Mouse (Mus musculus) B cell, adult 2 months (primary cell): ENCODE results near the gene Smurf2.

ENCODE experiments used
- DNase-seq, 2 experiments: peaks; one replicate each; pipeline ENCODE4 v3.0.0; 2022

Gene Smurf2

GRCm38 (mm10) chr11:106920551-106921379 lies at the start of gene Smurf2:
Smurf2 (minus strand) TSS chr11:106920715.
- DNase-seq = peak; percentile 83 to 87

- no peak for DNase-seq
Measured at GRCm38 (mm10) chr11:106969798-106970197, 49.3 kb upstream of the Smurf2 start.

DNA sequence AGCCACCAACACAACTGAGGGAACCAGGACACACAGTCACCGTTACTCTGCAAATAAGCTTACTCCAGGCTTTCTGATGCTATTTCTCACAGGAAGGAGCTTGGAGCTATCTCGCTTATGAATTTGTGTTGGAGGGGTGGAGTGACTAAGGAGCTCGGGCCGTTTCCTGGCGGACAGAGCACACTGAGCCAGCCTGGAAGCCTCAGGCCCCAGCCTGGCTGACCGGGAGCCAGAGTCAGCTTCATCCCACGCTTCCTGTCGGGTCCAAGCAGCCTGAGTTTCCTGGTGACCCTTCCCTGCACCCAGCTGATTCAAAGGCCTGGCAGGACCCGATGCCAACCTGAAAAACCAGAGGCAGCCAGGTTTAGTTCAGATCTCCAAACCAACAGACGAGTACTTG lies 47.1 kb upstream of the Smurf2 start:
- no peak for DNase-seq

DNA sequence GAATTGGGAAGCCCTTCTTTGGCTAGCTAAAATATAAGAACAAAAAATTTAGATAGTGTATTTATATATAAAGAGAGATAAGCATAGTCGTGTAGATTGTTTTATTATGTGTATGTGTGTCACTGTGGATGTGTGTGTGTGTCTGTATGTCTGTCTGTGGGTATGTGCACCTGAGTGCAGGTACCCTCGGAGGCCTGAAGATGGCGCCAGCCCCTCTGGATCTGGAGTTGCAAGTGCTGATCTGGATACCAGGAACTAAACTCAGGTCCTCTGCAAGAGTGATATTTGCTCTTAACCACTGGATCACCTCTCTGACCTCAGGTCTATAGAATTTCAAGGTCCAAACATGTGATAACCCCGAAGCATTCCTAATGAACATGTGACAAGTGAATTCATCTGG lies 45.4 kb upstream of the Smurf2 start:
- DNase-seq = peak in 1 of 2 experiments; percentile 17

- peak in 1 of 2 experiments; percentile 7 for DNase-seq
Measured at GRCm38 (mm10) chr11:106962310-106962709, 41.8 kb upstream of the Smurf2 start.

GRCm38 (mm10) chr11:106961471-106962081 lies 41.1 kb upstream of the Smurf2 start:
- peak; percentile 43 to 46 for DNase-seq

DNA sequence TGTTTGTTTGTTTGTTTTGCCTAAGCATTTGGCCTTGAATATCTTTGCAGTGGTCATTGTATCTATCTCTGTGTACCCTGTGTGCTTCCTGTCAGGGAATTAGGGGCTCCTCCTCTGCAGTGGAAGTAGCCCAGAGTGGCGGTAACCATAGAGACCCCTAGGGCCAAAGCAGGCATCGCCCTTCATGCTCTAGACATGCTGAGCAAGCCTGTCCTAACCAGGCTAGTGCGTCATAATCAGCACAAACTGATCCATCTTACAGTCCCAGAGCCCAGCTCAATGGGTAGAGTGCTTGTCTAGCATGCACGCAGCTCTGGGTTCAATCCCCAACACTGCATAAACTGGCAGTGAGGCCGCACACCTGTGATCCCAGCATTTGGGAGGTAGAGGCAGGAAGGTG lies 38.6 kb upstream of the Smurf2 start:
- no peak for DNase-seq

DNA sequence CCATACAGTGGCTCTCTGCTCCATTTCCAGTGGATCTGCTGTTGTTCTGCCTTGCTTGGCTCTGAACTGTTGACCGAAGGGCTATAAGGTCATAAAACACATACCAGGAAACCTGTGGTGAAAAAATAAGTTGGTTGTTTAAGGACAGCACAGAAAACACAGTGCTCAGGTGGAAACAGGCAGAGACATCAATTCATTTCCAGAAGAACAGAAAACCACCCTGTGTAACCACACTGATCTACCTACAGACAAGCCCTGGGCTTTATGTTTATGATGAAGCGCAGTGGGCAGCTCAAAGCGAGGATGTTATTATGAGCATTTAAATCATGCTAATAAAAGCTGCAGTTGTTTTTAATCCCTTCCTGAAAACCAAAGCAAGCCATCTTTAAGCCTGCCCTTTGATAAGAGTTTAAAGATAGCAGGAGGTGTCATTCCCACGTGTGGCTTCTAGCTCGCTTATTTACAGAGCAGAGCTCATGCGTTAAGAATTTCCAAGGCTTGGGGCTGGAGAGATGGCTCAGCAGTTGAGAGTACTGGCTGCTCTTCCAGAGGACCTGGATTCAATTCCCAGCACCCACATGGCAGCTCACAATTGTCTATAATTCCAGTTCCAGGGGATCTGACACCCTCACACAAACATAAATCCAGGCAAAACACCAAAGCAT lies 38.0 kb upstream of the Smurf2 start:
- no peak for DNase-seq

- DNase-seq = no peak
Measured at GRCm38 (mm10) chr11:106957271-106957980, 36.9 kb upstream of the Smurf2 start.

DNA sequence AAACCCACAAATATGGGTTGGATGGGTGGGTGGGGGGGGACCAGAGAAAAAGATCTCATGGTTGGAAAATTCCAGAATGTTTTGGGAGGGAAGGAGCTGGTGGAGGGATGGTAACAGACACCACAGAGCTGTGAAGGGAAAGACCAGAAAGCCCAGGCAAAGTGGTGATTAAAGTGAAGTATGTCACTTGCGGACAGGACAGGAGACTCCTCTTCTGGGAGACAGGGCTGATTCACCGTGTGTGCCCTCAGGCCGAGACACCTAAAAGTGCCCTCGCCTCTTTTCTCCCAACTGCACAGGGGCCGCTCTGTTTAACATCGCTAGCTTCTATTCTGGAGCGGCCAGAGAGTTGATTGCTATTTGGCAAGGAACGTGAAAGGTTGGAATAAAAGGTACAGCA lies 34.1 kb upstream of the Smurf2 start:
- no peak for DNase-seq

DNA sequence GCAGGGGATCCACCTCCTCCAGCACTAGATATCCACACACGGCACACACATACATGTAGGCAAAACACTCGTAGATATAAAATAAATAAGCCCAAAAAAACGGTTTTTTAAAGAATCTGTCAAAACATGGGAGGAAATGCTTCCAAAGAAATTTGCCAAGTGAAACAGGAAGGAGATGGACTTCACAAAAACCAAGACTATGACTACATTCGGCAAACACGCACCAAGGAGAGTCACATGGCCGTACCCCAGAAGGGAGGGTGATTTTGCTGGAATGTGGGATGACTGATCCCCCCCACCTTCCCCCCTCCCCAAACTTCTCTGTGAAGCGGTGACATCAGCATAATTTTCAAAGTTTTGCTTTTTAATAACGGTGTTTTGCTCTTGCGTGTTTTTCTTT lies 33.6 kb upstream of the Smurf2 start:
- no peak for DNase-seq

GRCm38 (mm10) chr11:106937306-106937705 lies 16.8 kb upstream of the Smurf2 start:
- no peak for DNase-seq

GRCm38 (mm10) chr11:106930366-106930765 lies 9.9 kb upstream of the Smurf2 start:
- DNase-seq = no peak

DNA sequence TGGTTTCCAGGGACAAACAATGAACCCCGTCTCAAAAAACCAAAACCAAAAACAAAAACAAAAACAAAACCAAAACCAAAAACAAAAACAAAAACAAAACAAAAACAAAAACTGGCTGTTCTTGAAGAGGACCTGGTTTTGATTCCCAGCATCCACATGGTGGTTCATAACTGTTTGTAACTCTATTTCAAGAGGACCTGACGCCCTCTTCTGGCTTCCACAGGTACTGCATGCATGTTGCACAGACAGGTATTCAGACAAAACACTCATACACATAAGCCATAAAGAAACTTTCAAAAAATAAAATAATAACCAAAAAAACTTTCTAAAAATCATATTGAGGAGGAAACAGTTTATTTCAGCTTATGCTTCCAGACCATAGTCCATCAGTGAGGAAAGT lies 8.4 kb upstream of the Smurf2 start:
- DNase-seq = peak; percentile 32 to 38

DNA sequence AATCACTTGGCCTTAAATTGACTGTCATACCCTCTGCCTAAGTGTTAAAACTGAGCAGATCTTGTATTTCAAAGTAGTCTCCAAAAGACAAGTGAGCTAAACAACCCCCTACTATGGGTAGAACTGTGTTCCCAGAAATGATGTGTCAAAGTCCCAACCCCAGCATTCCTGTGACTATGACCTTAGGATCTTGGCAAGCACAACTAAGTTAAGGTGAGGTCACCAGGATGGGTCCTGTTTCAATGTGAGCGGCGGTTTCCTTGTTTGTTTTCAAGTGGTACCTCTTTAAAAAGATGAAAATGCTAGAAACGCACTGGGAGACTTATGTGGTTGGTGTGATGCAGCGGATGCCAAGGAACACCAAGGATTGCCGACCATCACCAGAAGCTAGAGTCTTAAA lies 7.4 kb upstream of the Smurf2 start:
- DNase-seq = no peak

DNA sequence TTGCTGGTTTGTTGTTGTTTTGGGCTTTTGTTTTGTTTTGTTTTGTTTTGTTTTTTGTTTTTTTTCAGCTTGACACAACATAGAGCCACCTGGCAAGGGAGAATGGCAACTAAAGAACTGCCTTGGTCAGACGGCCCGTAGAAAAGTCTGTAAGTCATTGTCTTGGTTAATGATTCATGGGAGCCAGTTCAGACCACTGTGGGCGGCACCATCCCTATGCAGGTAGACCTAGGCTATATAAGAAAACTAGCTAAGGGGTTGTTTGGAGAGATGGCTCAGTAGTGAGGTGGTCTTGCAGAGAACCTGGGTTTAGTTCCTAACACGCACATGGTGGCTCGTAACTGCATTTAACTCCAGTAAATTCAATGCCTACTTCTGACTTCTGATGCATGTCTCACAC lies 6.7 kb upstream of the Smurf2 start:
- no peak for DNase-seq

GRCm38 (mm10) chr11:106926732-106927131 lies 6.2 kb upstream of the Smurf2 start:
- no peak for DNase-seq

DNA sequence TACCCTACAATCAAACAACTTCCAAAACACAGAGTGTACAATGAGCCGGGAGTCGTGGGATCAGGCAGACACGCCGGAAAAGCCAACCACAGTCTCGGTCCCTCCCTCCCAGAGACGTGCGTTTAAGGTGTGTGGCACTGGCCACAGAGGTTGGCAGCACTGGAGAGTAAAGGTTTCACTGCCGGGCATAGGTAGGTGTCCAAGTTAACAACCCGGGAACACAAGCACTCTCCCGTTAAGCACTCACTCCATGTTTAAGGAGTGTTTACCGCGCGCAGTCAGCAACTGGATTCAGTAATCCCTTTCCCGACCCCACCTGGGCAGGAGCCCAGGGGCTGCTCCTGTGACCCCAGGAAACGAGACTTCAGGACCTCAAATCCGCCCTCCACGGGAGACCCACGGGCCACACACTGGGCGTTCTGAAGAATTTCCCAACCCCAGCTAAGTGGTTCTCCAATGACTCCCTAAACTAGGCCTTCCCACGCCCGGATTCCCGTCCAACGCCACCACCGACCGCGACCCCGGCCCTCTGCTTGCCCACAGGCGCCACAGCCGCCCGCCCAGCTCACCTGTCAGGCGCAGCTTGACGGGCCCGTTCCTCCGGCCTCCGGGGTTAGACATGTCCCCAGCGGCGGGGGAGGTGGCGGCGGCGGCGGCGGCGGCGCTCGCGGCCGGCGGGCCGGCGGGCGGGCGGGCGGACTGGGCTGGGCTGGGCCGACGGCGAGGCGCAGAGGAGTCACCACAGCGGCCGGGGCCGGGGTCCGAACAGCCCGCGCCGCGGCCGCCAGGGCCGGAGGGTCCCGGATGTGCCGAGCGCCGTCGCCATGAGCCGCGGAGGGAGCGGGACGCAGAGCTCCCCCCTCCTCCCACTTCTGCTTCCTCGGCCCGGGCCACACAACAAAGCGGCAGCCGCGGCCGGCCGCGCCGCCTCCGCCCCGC lies 634 bp downstream of the Smurf2 start:
- peak; percentile 19 to 38 for DNase-seq

GRCm38 (mm10) chr11:106918901-106919300 lies 1.6 kb downstream of the Smurf2 start:
- DNase-seq = no peak

- DNase-seq = no peak
Measured at GRCm38 (mm10) chr11:106911257-106911656, 9.3 kb downstream of the Smurf2 start.

GRCm38 (mm10) chr11:106908016-106908415 lies 12.5 kb downstream of the Smurf2 start:
- DNase-seq = no peak

DNA sequence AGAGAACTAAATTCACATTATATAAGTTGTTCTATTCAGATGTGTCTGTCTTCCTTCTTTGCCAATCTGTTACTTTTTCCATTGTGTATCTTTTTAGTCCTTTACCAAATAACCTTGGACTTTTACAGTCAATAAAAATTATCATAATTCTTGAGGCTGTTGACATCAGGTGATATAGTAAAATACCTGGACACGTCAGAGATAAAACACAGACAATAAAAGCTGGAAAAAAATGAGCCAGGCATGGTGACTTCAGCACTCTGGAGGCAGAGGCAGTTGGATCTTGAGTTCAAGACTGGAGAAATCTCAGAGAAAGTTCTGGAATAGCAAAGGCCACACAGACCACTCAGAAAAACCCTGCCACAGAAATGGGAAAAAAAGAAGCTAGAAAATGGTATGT lies 13.3 kb downstream of the Smurf2 start:
- DNase-seq = no peak
